Mouse (Mus musculus): ENCODE results near the gene Nek8. TPM values are rescaled to one million over a fixed set of nuclear protein-coding genes. Genes with fewer than 3 reads are reported as not detected.

The Nek8 gene
- total RNA-seq, 2 experiments from 2014 or later = 3.0 to 3.1 TPM

GRCm38 (mm10) chr11:78163681-78164603, 12.5 kb downstream of the Nek8 start:
- DNase-seq (ENCODE audit: extremely low spot score in 1 of 2, low spot score in 2 of 2) = no peak
- TF ChIP-seq CTCF (IDR thresholded peaks at IDR 0.05) = no peak
- Histone ChIP-seq H3K27ac (peak overlapping the region; percentile 80), H3K4me3 (peak overlapping the region; percentile 74)
- intact Hi-C loops (cut with DNase I) = loop anchor here (5.0 kb wide), 1 partner anchor 67 kb away; no protein-coding TSS in a partner anchor

GRCm38 (mm10) chr11:78163045-78163444, 13.4 kb downstream of the Nek8 start:
- DNase-seq (ENCODE audit: extremely low spot score in 1 of 2, low spot score in 2 of 2) = no peak
- intact Hi-C loops (cut with DNase I) = loop anchor here (5.0 kb wide), 1 partner anchor 66 kb away; no protein-coding TSS in a partner anchor
- peak overlapping the region; percentile 80; the same call in 1 of the 2 replicates for H3K27ac ChIP-seq
- TF ChIP-seq CTCF (IDR thresholded peaks at IDR 0.05) = no peak
- no peak overlapping the region for H3K4me3 ChIP-seq

GRCm38 (mm10) chr11:78162504-78162903, 14.0 kb downstream of the Nek8 start:
- DNase-seq (ENCODE audit: extremely low spot score in 1 of 2, low spot score in 2 of 2) = no peak
- TF ChIP-seq CTCF (IDR thresholded peaks at IDR 0.05) = no peak
- no peak overlapping the region for H3K27ac ChIP-seq
- H3K4me3 ChIP-seq = no peak overlapping the region
- intact Hi-C loops (cut with DNase I) = loop anchor here (5.0 kb wide), 1 partner anchor 65 kb away; no protein-coding TSS in a partner anchor

- no peak for DNase-seq (ENCODE audit: extremely low spot score in 1 of 2, low spot score in 2 of 2)
These were observed 14.5 kb downstream of the Nek8 start for GRCm38 (mm10) chr11:78161968-78162367.

GRCm38 (mm10) chr11:78161169-78161568, 15.3 kb downstream of the Nek8 start:
- Histone ChIP-seq H3K27ac (no peak overlapping the region), H3K4me3 (no peak overlapping the region)
- TF ChIP-seq CTCF (IDR thresholded peaks at IDR 0.05) = no peak
- intact Hi-C loops (cut with DNase I) = loop anchor here (5.0 kb wide), 1 partner anchor 64 kb away; no protein-coding TSS in a partner anchor
- no peak for DNase-seq (ENCODE audit: extremely low spot score in 1 of 2, low spot score in 2 of 2)

More at GRCm38 (mm10) chr11:78161968-78162367, 14.5 kb downstream of the Nek8 start:
- Histone ChIP-seq H3K4me3 (no peak overlapping the region), H3K27ac (no peak overlapping the region)
- no peak for TF ChIP-seq CTCF (IDR thresholded peaks at IDR 0.05)
- intact Hi-C loops (cut with DNase I) = loop anchor here (5.0 kb wide), 1 partner anchor 65 kb away; no protein-coding TSS in a partner anchor

GRCm38 (mm10) chr11:78160675-78161074, 15.8 kb downstream of the Nek8 start:
- no peak for TF ChIP-seq CTCF (IDR thresholded peaks at IDR 0.05)
- Histone ChIP-seq H3K4me3 (no peak overlapping the region), H3K27ac (no peak overlapping the region)
- DNase-seq (ENCODE audit: extremely low spot score in 1 of 2, low spot score in 2 of 2) = no peak
- intact Hi-C loops (cut with DNase I) = loop anchor here (5.0 kb wide), 1 partner anchor 63 kb away; no protein-coding TSS in a partner anchor

GRCm38 (mm10) chr11:78160171-78160570, 16.3 kb downstream of the Nek8 start:
- intact Hi-C loops (cut with DNase I) = loop anchor here (5.0 kb wide), 1 partner anchor 63 kb away; no protein-coding TSS in a partner anchor
- no peak overlapping the region for H3K27ac ChIP-seq
- H3K4me3 ChIP-seq = no peak overlapping the region
- no peak for TF ChIP-seq CTCF (IDR thresholded peaks at IDR 0.05)
- DNase-seq (ENCODE audit: extremely low spot score in 1 of 2, low spot score in 2 of 2) = no peak

GRCm38 (mm10) chr11:78159557-78159956, 16.9 kb downstream of the Nek8 start:
- intact Hi-C loops (cut with DNase I) = loop anchor here (2.0 kb wide), 1 partner anchor 17 kb away; the partner anchor contains the start of genes Nek8 and Tlcd1
- no peak for DNase-seq (ENCODE audit: extremely low spot score in 1 of 2, low spot score in 2 of 2)
- TF ChIP-seq CTCF (IDR thresholded peaks at IDR 0.05) = no peak

GRCm38 (mm10) chr11:78159096-78159495, 17.4 kb downstream of the Nek8 start:
- peak; percentile 99 for TF ChIP-seq CTCF (IDR thresholded peaks at IDR 0.05)
- H3K27ac ChIP-seq = no peak overlapping the region
- intact Hi-C loops (cut with DNase I) = loop anchor here (2.0 kb wide), 1 partner anchor 18 kb away; the partner anchor contains the start of genes Nek8 and Tlcd1
- DNase-seq (ENCODE audit: extremely low spot score in 1 of 2, low spot score in 2 of 2) = peak; percentile 65 to 79
- H3K4me3 ChIP-seq = no peak overlapping the region

More at GRCm38 (mm10) chr11:78159557-78159956, 16.9 kb downstream of the Nek8 start:
- Histone ChIP-seq H3K27ac (no peak overlapping the region), H3K4me3 (no peak overlapping the region)

GRCm38 (mm10) chr11:78156156-78156699, 20.2 kb downstream of the Nek8 start:
- Histone ChIP-seq H3K4me3 (no peak overlapping the region), H3K27ac (no peak overlapping the region)
- intact Hi-C loops (cut with DNase I) = no loop called here
- no peak for TF ChIP-seq CTCF (IDR thresholded peaks at IDR 0.05)
- no peak for DNase-seq (ENCODE audit: extremely low spot score in 1 of 2, low spot score in 2 of 2)

GRCm38 (mm10) chr11:78155674-78156073, 20.8 kb downstream of the Nek8 start:
- DNase-seq (ENCODE audit: extremely low spot score in 1 of 2, low spot score in 2 of 2) = no peak
- no peak overlapping the region for H3K27ac ChIP-seq
- no peak overlapping the region for H3K4me3 ChIP-seq
- intact Hi-C loops (cut with DNase I) = no loop called here
- no peak for TF ChIP-seq CTCF (IDR thresholded peaks at IDR 0.05)

GRCm38 (mm10) chr11:78153778-78154177, 22.7 kb downstream of the Nek8 start:
- H3K4me3 ChIP-seq = no peak overlapping the region
- no peak for TF ChIP-seq CTCF (IDR thresholded peaks at IDR 0.05)
- DNase-seq (ENCODE audit: extremely low spot score in 1 of 2, low spot score in 2 of 2) = no peak
- intact Hi-C loops (cut with DNase I) = loop anchor here (5.0 kb wide), 1 partner anchor 71 kb away; the partner anchor contains the start of gene Eral1
- peak overlapping the region; percentile 29 for H3K27ac ChIP-seq

Measured in left cerebral cortex, adult 2 months (tissue).